Mouse (Mus musculus) urinary bladder, postnatal 10 days (tissue): ENCODE measurements around the gene Asl.
"Not testable (repeated sequence)": the region's sequence is repeated elsewhere in the genome, so short reads cannot be mapped to it uniquely, and the experiment has no call there.

Experiments used
- DNase-seq: peaks from one replicate; pipeline ENCODE4 v3.0.0; 2022; ENCODE audit warnings: low spot score

Gene Asl

DNA sequence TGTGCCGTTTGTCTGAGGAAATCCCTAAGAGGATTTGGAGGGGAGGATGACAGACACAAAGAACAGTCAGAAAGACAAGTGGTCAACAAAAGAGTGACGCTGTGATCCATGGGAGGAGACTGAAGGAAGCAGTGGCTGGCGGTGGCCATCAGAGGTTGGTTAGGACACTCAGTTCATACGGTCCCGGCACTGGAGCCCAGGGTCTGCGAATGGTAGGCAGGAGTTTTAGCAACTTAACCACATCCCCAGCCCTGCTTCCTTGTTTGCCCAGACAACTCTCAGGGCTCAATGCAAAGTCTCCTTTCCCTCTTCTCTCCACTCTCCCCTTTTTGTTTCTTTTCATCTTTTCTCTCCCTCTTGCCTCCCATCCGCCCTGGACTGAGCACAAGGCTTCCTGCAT, 17.1 kb upstream of the Asl start:
- DNase-seq, result no peak

DNA sequence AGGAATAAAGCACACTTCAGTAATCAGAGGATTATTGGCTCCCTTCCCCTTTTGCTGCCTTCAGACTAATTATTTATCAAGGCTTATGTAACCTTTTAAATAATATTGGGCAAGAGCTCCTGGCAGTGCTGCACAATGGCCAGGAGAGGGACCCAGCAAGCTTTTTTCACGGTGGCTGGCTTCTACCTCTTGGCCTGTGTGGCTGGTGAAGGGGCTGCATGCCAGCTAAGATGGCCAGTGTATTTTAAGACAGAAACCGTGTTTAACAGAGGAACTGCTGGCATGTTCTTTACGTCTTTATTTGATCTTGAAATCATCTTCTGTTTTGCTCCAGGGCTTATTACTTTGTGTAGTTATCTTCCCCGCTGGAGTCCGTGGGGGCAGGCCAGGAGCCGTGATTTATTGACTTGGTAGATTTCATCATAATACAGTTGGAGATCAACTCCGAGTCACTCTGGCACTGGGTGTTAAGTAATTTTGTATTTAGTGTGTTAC, 15.2 kb upstream of the Asl start:
- DNase-seq, result no peak

DNA sequence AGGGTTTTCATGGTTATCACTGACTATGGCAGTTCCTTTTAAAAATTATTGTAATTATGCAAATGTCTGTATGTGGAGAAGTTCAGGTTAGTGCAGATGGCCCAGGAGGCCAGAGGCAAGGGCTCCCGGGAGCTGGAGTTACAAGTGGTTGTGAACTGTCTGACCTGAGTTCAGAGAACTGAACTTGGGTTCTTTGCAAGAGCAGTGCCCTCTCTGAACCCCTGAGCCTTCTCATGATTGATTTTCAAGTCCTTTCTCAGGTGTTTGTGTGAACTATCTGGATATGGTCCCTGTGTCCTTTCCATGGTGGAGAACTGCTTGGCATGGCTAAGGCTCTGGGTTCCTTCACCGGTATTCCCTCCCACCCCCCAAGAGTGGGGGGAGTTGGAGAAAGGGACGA, 14.7 kb upstream of the Asl start:
- DNase-seq, result no peak

DNA sequence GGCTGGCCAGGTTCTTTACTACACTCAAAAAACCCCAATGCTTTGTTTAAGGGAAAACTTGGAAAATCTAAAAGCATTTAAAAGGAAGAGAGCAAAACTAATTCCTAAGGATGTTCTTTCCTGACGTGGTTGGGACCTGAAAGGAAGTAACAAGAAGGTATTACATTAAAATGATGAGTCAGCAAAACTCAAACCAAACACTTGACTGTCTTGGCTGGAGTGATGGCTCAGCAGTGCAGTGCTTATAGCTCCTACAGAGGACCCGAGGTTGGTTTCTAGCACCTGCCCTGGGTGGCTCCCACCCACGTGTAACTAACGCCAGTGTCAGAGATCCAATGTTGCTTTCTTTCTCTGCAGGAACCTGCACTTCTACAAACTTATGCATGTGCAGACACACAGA, 12.2 kb upstream of the Asl start:
- no peak for DNase-seq

DNA sequence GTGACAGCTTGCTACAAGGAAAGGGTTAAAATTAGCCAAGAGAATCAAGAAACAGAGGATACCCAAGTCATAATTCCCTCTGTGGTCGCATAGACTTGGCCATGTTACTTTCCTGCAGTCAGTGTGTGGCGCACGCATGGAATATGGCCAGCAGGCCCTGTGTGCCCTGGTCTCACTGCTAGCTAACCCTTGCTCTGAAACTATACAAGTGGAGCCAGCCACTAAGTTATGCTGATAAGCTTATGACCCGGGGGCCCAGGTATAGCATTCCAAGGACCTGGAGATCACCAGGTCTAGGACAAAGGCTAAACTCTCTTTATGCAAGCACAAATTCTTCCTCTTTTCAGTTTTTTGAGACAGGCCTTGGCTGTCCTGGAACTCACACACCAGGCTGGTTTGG, 11.8 kb upstream of the Asl start:
- DNase-seq, result no peak

DNA sequence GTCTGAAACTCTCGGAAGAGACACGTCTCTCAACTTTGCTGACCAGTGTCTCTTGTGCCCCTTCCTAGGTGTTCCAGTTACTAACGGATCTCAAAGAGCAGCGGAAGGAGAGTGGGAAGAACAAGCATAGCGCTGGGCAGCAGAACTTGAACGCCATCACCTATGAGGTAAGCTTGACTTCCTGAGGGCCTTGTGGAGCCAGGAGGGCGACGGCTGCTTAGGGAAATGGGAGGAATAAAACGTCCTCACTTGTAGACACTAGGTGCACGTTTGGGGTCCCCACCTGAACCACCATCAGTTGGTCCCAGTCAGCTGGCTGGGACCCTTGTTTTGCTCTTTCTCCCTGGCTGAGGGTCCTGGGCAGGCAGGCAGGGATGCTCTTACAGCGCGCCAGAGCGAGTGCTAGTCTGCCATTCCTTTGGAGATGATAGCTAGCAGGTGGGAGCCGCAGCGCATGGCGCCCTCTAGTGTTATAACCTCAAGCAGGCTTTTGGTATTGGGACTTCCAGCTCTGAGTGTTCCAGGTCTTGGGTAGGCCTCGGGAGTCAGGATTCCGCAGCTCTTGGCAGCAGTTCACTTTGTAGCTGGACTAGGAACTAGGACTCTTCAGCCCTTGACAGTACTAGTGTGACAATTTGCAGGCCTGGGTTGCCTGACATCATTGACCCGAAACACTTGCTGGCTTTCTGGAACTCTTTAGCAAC, 8.9 kb upstream of the Asl start:
- no peak for DNase-seq

DNA sequence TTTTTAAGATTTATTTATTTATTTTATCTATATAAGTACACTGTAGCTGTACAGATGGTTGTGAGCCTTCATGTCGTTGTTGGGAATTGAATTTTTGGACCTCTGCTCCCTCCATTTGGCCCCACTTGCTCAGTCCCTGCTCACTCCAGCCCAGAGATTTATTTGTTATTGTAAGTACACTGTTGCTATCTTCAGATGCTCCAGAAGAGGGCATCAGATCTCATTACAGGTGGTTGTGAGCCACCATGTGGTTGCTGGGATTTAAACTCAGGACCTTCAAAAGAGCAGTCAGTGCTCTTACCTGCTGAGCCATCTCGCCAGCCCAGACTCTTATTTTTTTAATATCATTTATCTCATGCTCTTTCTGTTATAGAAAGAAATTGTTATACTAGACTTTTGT, 7.3 kb upstream of the Asl start:
- DNase-seq, result not testable (repeated sequence)

DNA sequence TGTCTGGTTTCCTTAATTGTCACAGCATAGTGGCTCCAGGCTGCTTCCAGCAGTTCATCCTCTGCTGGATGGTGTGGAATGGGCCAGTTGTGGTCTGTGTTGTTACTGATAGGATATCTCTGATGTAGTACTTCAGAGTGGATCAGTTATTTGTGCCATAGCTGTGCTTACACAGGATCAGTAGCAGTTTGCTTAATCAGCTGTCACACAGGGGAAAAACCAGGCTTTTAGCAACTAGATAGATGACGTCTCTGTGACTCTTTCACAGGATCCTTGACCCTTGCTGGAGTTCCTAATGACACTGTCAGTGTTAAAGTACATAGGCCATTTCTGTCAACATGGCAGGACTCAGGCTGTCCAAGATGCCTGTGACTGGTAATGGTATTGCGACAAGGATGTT, 4.8 kb upstream of the Asl start:
- DNase-seq, result no peak

DNA sequence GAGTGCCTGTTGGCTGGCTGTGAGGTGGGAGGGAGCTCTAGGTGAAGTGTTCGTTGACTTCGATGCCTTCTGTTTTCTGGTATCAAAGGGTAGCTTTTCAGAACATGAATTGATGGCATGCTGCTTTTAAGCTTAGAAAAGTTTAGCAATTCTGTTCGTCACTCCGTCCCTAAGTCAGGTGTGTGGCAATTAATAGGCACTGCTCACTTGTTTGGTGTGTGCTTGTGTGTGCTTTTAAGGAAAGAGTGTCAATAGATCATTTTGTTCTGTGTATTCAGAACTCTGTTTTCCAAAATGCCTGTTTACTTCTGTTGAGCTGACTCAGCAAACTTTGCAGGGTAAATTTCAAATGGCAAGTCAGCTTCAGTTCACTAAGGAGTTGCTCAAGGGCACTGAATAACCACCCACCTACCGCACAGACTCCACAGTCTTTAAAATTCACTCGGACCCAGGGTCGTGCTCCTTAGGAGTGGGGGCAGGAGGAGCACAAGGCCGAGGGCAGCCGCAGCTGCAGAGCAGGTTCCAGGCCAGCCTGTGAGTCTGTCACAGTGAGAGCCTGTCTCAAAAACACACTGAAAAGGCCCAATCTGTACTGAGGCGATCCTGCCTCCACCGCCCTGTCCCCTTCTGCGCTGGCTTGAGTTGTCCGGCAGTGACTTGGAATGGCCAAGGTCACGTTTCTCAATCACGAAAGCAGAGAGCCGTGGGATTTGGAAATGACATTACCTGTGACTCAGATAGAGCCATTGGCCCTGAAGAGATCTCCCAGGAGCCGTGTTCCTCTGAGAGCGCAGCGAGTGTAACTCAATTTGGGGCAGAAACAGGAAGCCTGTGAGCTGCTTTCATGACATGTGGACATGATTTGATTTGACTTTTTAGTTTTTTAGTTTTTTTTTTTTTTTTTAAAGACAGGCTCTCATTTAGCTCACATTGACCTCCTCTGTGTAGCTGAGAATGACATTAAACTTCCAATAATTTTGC, 2.7 kb upstream of the Asl start:
- DNase-seq, result no peak

DNA sequence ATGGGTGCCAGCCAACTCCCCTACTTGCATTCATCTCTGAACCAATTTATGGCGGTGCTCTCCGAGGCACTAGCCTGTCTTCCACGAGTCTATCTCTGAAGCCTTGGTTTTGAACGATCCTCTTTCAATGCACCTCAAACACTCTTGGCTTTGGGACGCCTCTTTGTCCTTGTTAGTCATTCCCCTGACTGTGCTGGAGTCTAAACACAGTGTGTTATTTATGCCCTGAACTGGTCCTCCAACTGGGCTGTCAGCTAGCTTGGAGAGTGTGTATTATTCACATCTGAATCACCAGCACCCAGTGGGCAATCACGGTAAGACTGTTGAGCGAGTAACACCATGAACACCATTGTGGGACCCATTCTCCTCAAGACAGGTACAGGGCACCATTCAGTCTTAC, 1.4 kb downstream of the Asl start:
- no peak for DNase-seq

DNA sequence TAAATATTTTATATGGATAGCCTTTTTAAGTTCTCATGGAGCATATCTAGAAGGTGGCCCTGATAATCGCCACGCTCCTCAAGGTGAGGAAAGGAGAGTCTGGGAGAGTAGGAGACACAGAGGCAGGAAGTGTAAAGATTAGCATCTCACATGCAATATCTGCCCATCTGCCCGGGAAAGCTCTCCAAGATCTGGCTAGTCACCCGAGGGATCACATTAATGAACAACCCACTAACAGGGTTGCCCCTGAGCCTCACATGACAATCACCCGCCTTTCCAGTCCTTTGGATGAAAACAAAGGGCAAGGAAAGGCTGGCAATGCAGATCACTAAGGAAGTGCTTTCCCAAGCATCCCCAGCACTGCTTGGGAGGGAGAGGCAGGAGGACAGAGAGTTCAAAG, 1.9 kb downstream of the Asl start:
- DNase-seq, result no peak

DNA sequence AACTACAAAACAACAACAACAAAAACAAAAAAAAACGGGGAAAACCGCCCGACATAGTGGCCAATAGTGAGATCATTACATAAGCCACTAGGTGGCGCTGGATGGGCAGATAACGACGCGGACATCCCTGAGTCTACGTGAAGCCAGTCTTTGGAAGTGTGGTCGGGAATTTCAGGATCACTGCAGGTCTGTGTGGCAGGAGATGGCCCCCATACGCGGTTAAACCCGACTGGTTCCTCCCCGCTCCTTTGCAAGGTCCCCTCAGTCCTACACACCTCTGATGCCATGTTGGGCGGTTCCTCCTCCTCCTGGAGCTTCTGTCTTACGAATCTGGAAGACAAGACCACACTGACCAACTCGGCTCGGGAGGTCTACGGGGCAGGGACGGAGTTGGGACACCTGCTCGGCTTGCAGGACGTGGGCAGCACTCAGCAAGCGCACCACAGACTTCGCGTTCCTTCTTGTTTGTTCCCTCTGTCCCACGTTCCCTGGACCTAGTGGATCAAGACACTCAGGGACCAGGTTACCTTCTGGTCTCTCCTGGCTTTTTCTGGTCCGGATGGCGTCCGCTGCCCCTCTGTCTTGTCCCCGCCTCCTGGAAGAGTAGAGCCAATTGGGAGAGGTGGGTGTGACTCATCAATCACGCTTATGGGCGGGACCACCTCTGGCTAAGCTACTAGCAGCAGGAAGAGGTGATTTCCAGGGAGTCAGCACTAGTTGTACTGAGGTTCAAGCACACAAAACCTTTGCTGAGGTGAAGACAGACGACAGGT, 5.1 kb downstream of the Asl start:
- DNase-seq, result peak; percentile 41

DNA sequence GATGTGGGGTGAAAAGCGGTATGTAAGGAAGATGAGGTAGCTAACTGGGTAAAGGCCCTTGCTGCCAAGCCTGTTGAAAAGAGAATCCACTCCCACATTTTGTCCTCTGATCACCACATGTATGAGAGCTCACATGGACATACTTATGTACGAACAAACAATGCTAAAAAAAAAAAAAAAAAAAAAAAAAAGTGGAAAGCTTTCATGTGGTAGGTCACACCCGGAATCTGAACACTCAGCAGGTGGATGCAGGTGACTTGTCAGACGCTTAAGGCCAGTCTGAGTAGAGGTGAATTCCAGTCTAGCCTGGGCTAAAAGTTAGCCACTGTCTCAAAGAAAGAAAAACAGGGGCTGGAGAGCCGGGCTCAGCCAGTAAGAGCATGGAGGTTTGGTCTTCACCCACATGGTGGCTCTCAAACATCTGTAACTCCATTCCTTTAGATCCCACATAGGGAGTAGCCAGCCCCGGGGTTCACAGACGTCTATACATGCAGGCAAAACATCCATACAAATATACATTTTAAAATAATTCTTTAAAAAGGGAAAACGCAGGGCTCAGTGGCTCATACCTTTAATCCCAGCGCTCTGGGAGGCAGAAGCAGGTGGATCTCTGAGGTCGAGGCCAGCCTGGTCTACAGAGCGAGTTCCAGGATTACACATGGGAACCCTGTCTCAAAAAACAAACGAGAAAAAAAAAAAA, 5.8 kb downstream of the Asl start:
- no peak for DNase-seq

DNA sequence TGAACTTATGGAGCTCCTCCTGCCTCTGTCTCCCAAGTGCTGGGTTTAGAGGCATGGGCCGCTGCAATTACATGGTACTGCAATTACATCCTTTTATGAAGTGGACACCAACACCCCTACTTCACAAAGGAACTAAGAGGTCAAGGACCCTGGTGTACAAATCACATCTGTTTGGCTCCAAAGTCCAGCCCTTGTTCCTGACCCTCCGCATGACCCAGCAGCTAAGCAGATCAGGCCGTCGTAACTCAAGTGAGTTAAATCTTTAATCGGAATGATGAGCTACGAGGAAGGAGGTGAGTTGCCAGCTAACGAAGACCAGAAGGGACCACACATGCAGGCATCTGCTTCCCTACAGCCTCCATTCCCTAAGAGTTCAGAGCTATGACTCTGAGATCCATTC, 6.7 kb downstream of the Asl start:
- DNase-seq, result no peak

DNA sequence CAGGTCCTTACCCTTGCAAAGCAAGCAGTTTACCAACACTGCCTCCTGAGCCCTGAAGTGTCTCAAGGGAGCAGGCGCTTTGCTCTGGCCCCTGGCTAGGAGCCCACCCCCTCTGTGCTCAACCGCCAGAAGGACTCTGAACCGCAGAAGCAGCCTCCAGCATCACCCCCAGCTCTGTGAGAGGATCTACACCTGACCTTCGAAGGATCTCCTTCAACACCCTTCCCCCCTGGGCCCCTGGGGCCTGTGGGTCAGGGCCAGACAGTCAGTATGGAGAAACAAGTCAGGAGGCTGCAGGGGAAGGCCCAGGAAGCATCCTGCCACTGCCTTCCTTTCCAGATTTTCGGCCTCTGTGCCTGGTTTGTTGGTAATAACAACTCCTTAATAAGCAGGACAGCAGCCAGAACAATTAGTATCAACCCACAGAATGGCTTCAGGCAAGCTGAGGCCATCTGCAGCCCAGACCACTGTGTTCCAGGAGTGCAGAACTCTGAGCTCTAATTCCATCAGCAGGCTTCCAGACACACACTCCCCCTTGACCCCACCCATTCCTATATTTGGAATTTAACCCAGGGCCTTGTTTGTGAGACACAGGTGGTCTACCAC, 7.6 kb downstream of the Asl start:
- no peak for DNase-seq

DNA sequence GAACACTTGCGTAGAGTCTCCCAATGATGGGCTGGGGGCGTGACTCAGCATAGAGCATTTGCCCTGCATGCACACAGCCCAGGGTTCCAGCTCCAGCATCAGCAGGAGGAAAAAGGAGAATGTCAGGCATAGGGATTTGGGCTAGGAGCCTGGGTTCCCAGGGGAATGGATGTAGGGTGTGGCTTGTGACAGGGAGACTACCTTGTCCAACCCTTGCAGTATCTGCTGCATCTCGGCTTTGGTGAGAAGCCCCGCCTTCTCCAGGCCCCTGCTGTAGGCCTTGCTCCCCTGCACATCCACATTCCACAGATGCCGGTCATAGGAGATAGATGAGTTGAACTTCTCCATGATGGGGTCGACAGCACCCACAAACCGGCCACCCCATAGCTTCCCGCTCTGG, 9.6 kb downstream of the Asl start:
- no peak for DNase-seq

DNA sequence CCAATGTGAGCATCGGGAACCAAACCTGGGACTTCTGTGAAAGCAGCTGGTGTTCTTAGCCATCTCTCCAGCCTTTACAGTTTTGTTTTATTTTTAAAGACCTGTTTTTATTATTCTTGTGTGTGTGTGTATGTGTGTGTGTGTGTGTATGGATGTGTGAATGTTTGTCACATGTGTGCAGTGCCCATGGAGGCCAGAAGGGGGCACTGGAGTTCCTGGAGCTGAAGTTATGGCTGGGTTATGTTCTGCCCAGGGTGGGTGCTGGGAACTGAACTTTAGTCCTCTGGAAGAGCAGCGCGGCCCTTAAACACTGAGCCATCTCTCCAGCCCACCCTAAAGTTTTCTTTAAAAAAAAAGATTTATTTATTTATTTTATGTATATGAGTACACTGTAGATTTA, 13.9 kb downstream of the Asl start:
- no peak for DNase-seq

DNA sequence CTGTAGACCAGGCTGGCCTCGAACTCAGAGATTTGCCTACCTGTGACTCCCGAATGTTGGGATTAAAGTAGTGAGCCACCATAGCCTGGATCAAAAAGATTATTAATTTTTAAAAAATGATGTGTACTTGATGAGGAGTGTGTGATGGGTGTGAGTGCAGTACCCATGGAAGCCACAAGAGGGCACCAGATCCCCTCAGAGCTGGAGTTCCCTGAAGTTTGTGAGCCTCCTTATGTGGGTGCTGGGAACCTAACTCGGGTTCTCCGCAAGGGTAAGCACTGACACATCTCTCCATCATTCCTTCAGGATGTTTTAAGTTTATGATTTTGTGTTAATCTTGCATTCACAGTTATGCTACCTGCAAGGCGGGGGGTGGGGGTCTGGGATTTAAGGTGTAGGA, 18.1 kb downstream of the Asl start:
- no peak for DNase-seq

DNA sequence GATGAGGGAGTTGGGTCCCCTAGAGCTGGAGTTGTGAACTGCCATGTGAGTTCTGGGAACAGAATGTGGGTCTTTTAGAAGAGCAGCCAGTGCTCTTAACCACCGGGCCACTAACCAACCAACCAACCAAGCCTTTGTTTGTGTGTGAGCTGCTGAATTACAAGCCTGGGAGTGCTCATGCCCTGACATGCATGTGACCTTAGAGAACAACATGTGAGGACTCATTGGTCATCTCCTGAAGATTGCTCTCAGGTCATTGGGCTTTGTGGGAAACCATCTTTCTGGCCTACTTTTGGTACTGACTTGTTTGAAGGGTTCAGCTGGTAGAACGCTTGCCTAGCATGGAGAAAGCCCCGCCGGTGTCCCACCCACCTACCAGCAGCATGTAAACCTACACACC, 19.3 kb downstream of the Asl start:
- DNase-seq, result no peak

DNA sequence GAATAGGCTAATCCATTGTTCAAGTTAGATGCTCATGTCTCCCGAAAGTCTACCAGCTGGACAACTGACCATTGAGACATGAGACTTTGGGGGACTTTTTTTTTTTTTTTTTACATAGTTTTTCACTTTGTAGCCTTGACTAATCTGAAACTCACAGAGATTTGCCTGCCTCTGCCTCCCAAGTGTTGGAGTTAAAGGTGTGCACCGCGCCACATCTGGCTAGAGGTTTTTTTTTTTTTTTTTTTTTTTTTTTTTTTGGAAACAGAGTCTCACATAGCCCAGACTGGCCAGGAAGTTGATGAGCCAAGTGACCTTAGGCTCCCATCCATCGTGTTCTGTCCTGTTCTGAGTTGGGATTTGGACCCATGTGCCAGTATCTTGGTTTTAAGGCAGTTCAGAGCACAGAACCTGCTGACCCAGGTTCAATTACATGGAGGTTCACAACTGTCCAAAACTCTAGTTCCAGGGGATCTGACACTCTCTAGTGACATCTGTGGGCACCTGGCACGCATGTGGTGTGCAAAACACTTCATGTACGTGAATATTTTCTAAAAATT, 20.9 kb downstream of the Asl start:
- DNase-seq, result no peak

DNA sequence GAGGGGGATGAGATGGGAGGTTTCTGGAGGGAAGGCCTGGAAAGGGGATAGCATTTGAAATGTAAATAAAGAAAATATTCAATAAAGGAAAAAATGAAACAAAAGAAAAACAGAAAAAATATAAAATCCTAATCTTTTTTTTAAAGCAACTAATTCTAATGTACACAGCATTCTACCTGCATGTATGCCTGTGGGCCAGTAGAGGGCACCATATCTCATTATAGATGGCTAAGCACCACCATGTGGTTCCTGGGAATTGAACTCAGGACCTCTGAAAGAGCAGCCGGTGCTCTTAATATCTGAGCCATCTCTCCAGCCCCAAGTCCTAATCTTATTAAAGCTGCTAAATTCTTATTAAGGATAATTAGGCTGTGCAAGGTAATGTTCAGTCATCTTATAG, 21.7 kb downstream of the Asl start:
- no peak for DNase-seq
